Mouse (Mus musculus) limb, embryonic 10.5 days (tissue): ENCODE measurements at regions not wholly inside any gene's neighbourhood (a gene's known extent, or its start where the extent isn't known, plus 50 kb on each side); places are given as distances from the start of the nearest gene placed in this dataset.
A peak's percentile ranks its signal among the peaks of the same experiment; 100 is the strongest.

Source experiments
- DNase-seq: peaks from one replicate; pipeline ENCODE4 v3.0.0-alpha.2; 2017; ENCODE audit warnings: low spot score
- H3K27ac ChIP-seq: fragments of 300-500 bp; sonication (generic); 2 replicates; pipeline ENCODE4 v1.5.1; 2016; ENCODE audit warnings: mild to moderate bottlenecking
- H3K27me3 ChIP-seq: fragments of 300-500 bp; sonication (generic); 2 replicates; pipeline ENCODE4 v1.6.1; 2016; ENCODE audit warnings: low read depth, mild to moderate bottlenecking; ENCODE audit not compliant: poor library complexity, severe bottlenecking
- H3K36me3 ChIP-seq: fragments of 300-500 bp; sonication (generic); 2 replicates; pipeline ENCODE4 v1.6.1; 2016; ENCODE audit warnings: mild to moderate bottlenecking, moderate library complexity
- H3K4me1 ChIP-seq: fragments of 300-500 bp; sonication (generic); 2 replicates; pipeline ENCODE4 v1.6.1; 2016
- H3K4me3 ChIP-seq: fragments of 300-500 bp; sonication (generic); 2 replicates; pipeline ENCODE4 v1.5.1; 2016; ENCODE audit warnings: mild to moderate bottlenecking, moderate library complexity
- H3K9me3 ChIP-seq: fragments of 300-500 bp; sonication (generic); replicated peaks from 2 replicates; pipeline ENCODE4 v1.6.1; 2016; ENCODE audit warnings: mild to moderate bottlenecking
- WGBS: fragments of 180-500 bp; shearing (Covaris S2); methylation state at CpG from one replicate; pipeline ENCODE4 v1.1.7; 2016; 5-methylcytosine and 5-hydroxymethylcytosine counted together

- Histone ChIP-seq H3K36me3 (no peaks in the 10 kb centered on the region), H3K4me3 (no peak overlapping the region), H3K27ac (0 out of 2 replicates have a peak overlapping the region, but pooled peaks have one; percentile 8), H3K27me3 (no peaks in the 10 kb centered on the region), H3K4me1 (peaks cover 16% of the 10 kb centered on the region), H3K9me3 (no peaks in the 10 kb centered on the region)
- 90% methylated on average over 9 of the region's 9 CpGs for WGBS
- DNase-seq: no peak
Measured at GRCm38 (mm10) chr6:39283761-39284415, 77.3 kb upstream of the Kdm7a start.

- Histone ChIP-seq H3K27me3 (no peaks in the 10 kb centered on the region), H3K36me3 (no peaks in the 10 kb centered on the region), H3K4me3 (no peak overlapping the region), H3K27ac (no peak overlapping the region), H3K4me1 (no peaks in the 10 kb centered on the region), H3K9me3 (no peaks in the 10 kb centered on the region)
- DNase-seq: no peak
- 91% methylated on average over 6 of the region's 6 CpGs for WGBS
Measured at GRCm38 (mm10) chr6:39278317-39278716, 71.7 kb upstream of the Kdm7a start.

DNA sequence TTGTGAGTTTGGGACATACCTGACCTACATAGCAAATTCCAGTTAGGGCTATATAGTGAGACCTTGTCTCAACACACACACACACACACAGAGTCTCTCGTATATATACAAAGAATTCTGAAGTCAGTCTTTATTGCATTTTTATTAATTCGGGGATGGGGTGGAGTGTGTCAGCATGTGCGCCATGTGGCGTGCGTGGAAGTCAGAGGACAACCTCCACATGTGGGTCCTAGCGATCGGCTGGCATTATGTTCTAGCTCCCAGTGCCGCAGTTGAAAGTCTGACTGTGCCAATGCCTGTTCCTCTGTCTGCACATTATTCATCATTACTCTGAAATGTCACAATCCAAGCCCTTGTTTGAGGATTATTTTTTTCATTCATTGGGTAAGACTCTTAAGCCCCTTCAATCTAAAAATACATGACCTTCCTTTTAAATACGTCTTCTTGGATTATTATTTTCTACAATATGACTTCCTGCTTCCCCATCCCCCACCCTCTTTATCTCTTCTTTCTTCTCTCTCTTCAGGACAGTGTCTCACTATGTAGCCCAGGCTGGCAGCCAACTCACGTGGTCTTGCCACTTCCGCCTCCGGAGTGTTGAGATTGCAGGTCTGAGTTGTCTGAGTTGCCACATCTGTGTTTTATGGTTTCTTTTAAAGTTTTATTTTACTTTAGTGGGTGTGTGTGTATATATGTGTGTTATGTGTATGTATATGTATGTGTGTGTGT, 68.3 kb upstream of the Kdm7a start:
- 0 out of 2 replicates have a peak, but pooled peaks cover under 1% of the 10 kb centered on the region for H3K4me1 ChIP-seq
- DNase-seq: no peak
- no peak overlapping the region for H3K27ac ChIP-seq
- no peaks in the 10 kb centered on the region for H3K36me3 ChIP-seq
- no peak overlapping the region for H3K4me3 ChIP-seq
- WGBS: 96% methylated on average over 12 of the region's 12 CpGs
- no peaks in the 10 kb centered on the region for H3K9me3 ChIP-seq
- H3K27me3 ChIP-seq: no peaks in the 10 kb centered on the region

DNA sequence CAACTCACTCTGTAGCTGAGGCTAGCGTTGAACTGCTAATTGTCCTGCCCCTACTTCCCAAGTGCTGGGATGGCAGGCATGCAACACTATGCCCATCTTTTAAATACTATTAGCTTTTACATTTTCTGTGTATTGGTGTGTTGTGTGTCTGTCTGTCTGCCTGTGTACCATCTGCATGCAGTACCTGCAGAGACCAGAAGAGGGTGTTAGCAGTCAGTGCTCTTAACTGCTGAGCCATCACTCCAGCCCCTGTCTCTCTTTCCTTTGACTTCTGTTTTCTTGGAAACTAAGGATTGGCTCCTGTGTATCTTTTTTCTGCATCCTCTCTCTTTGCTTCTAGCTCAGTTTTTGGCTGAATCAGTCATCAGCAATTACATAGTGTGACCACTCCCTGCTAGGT, 66.8 kb upstream of the Kdm7a start:
- H3K27me3 ChIP-seq: no peaks in the 10 kb centered on the region
- H3K4me1 ChIP-seq: peaks cover 16% of the 10 kb centered on the region
- no peaks in the 10 kb centered on the region for H3K36me3 ChIP-seq
- no peak overlapping the region for H3K27ac ChIP-seq
- 91% methylated on average over 1 of the region's 1 CpGs for WGBS
- no peak for DNase-seq
- H3K9me3 ChIP-seq: no peaks in the 10 kb centered on the region
- no peak overlapping the region for H3K4me3 ChIP-seq

GRCm38 (mm10) chr6:39270457-39270856, 63.9 kb upstream of the Kdm7a start:
- no peak overlapping the region for H3K4me3 ChIP-seq
- no peaks in the 10 kb centered on the region for H3K27me3 ChIP-seq
- peaks cover 17% of the 10 kb centered on the region for H3K4me1 ChIP-seq
- 83% methylated on average over 1 of the region's 1 CpGs for WGBS
- no peak for DNase-seq
- H3K27ac ChIP-seq: no peak overlapping the region
- H3K9me3 ChIP-seq: no peaks in the 10 kb centered on the region
- H3K36me3 ChIP-seq: no peaks in the 10 kb centered on the region

DNA sequence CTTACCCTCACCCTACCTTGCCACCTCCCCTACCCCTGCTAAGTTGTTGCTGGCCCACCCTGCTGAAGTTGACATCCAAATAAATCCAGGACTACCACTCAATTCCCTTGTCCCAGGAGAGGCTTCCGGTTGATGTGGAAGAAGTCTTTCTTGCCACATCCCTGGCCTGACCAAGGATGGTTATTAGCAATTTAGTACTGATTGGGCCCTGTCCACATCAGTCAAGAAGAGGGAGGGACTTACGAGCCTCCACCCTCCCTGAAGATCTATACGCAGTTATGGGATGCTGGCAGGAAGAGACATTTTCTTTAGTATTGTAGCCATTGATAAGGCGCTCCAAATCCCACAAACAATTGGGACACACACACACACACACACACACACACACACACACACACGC, 63.1 kb upstream of the Kdm7a start:
- 57% methylated on average over 5 of the region's 5 CpGs for WGBS
- Histone ChIP-seq H3K27ac (0 out of 2 replicates have a peak overlapping the region, but pooled peaks have one; percentile 3), H3K4me3 (no peak overlapping the region)

DNA sequence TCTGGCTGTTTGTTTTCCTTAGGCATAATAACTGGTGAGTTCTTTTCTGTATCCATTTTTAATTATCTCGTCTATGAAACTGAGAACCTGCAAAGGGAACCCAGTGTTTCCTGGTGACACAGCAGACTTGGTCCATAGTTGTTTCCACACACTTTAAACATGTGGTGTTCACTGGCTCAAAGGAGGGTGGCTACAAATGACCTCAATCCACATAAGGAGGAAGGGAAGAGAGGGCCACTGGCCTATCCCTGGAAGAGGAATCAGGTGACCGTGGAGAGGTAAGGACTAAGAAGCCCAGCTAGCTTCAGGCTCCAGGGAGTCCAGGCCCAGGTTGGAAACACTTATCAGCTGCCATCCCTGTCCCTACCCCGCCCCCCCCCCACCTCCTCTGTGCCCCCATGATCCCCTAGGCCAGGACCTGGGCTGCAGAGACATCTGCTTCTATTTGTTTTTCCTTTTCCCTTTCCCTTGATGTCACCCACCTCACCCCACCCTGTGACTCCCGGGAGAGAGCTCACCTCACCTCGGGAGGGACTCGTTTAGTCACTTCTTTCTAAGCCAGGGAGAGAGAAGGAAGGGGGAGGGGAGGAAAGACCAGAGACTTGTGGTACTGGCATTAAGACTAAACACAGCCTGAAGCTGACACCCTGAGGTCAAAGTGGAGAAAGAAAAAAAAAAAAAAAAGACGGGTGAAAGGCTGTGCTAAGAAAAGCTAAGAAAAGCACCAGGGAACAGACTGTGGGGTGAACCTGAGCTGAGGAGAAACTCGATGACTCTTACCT, 62.2 kb upstream of the Kdm7a start:
- Histone ChIP-seq H3K36me3 (no peaks in the 10 kb centered on the region), H3K27me3 (no peaks in the 10 kb centered on the region), H3K4me3 (no peak overlapping the region), H3K9me3 (no peaks in the 10 kb centered on the region), H3K4me1 (peaks cover 31% of the 10 kb centered on the region), H3K27ac (peak overlapping the region; percentile 14; the same call in 1 of the 2 replicates)
- DNase-seq: no peak
- 17% methylated on average over 8 of the region's 8 CpGs for WGBS

More for the DNA sequence above, 63.1 kb upstream of the Kdm7a start:
- Histone ChIP-seq H3K27me3 (no peaks in the 10 kb centered on the region), H3K36me3 (no peaks in the 10 kb centered on the region), H3K4me1 (peaks cover 23% of the 10 kb centered on the region), H3K9me3 (no peaks in the 10 kb centered on the region)
- no peak for DNase-seq

- Histone ChIP-seq H3K9me3 (no peaks in the 10 kb centered on the region), H3K27ac (peak overlapping the region; percentile 62), H3K4me1 (peaks cover 40% of the 10 kb centered on the region), H3K36me3 (no peaks in the 10 kb centered on the region), H3K27me3 (no peaks in the 10 kb centered on the region), H3K4me3 (no peak overlapping the region)
- DNase-seq: no peak
- 62% methylated on average over 4 of the region's 4 CpGs for WGBS
Measured at GRCm38 (mm10) chr6:39264722-39265121, 58.1 kb upstream of the Kdm7a start.

GRCm38 (mm10) chr6:39263615-39264014, 57.0 kb upstream of the Kdm7a start:
- peaks cover 9% of the 10 kb centered on the region; the same call in 1 of the 2 replicates for H3K27me3 ChIP-seq
- H3K4me1 ChIP-seq: peaks cover 29% of the 10 kb centered on the region
- no peak overlapping the region for H3K4me3 ChIP-seq
- H3K36me3 ChIP-seq: no peaks in the 10 kb centered on the region
- no peak for DNase-seq
- H3K9me3 ChIP-seq: no peaks in the 10 kb centered on the region
- WGBS: 71% methylated on average over 8 of the region's 8 CpGs
- 0 out of 2 replicates have a peak overlapping the region, but pooled peaks have one; percentile 62 for H3K27ac ChIP-seq

DNA sequence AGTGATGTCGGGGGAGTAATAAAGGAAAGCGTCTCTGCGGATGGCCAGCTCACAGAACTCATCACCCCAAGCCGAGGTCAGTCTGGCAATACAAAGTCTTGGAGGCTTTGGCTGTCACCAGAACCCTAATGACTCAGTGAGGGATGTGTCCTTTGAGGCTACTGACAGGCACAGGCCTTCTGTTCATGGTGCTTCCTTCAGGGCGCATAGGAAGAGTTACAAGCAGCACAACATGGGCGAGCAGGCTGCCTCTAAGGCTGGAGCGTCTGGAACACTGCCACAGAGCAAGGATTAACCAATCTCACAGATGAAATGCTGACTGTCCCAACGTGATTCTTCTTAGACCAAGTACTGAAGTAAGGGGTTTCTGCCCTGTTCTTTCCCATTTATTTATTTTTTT, 55.4 kb upstream of the Kdm7a start:
- Histone ChIP-seq H3K27me3 (peaks cover 11% of the 10 kb centered on the region; the same call in 1 of the 2 replicates), H3K27ac (no peak overlapping the region), H3K36me3 (no peaks in the 10 kb centered on the region), H3K4me3 (no peak overlapping the region), H3K4me1 (peaks cover 39% of the 10 kb centered on the region), H3K9me3 (no peaks in the 10 kb centered on the region)
- WGBS: 56% methylated on average over 8 of the region's 8 CpGs
- no peak for DNase-seq

DNA sequence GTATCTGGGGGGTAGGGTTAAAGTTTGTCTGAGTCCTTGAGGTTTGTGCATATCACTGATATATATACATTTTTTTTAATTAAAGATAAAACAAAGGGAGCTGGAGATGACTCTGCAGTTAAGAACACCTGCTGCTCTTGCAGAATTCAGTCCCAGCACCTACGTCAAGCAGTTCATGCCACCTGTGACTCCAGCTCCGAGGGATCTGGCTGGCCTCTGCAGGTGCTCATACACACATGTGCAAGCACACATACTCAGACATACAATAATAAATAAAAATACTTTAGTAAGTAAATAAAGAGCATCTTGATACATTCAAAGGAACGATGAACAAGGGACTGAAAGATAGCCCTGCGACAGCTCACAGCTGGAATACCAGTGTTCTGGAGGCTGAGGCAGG, 53.9 kb upstream of the Kdm7a start:
- no peak for DNase-seq
- Histone ChIP-seq H3K9me3 (no peaks in the 10 kb centered on the region), H3K4me3 (no peak overlapping the region), H3K27ac (no peak overlapping the region), H3K4me1 (peaks cover 49% of the 10 kb centered on the region), H3K36me3 (no peaks in the 10 kb centered on the region), H3K27me3 (peaks cover 18% of the 10 kb centered on the region; the same call in 1 of the 2 replicates)
- 91% methylated on average over 4 of the region's 4 CpGs for WGBS

DNA sequence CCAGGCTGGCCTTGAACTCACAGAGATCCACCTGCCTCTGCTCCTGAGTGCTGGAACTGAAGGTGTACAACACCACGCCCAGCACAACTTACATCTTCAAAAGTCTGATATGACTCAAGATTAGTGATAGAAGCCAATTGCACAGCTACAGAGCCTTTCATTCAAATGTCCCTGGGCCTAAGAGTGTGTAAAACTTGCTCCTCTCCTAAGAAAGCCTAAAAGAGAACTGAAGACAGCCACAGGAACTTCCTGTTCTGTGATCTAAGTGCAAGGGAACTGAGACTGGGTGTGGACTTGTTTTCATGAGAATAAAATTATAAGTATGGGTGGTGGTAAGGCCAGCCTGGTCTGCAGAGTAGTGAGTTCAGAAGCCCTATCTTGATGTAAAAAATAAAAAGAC, 52.5 kb upstream of the Kdm7a start:
- DNase-seq: no peak
- Histone ChIP-seq H3K4me3 (no peak overlapping the region), H3K4me1 (peaks cover 42% of the 10 kb centered on the region), H3K27ac (no peak overlapping the region), H3K9me3 (no peaks in the 10 kb centered on the region), H3K36me3 (no peaks in the 10 kb centered on the region), H3K27me3 (peaks cover 25% of the 10 kb centered on the region)
- 79% methylated on average over 1 of the region's 1 CpGs for WGBS

GRCm38 (mm10) chr6:39258656-39259055, 52.1 kb upstream of the Kdm7a start:
- Histone ChIP-seq H3K36me3 (no peaks in the 10 kb centered on the region), H3K4me3 (no peak overlapping the region), H3K27ac (no peak overlapping the region), H3K4me1 (peaks cover 37% of the 10 kb centered on the region), H3K9me3 (no peaks in the 10 kb centered on the region), H3K27me3 (peaks cover 25% of the 10 kb centered on the region)
- no peak for DNase-seq
- 84% methylated on average over 4 of the region's 4 CpGs for WGBS
